Mouse (Mus musculus) intestine, embryonic 16.5 days (tissue): ENCODE data around the gene Serinc5. TPM values are rescaled to one million over a fixed set of nuclear protein-coding genes. Genes with fewer than 3 reads are reported as not detected.
A peak's percentile ranks its signal among the peaks of the same experiment; 100 is the strongest.

ENCODE experiments used
- ATAC-seq: fragments of 200-750 bp; cut with Nextera tagmentation; 2 replicates; pipeline ENCODE4 v1.8.0; 2017; ENCODE audit warnings: moderate TSS enrichment, moderate library complexity
- H3K27ac ChIP-seq: fragments of 300-500 bp; sonication (generic); 2 replicates; pipeline ENCODE4 v1.5.1; 2014; ENCODE audit warnings: mild to moderate bottlenecking, low read length
- H3K27me3 ChIP-seq: fragments of 300-500 bp; sonication (generic); replicated peaks from 2 replicates; pipeline ENCODE4 v1.6.1; 2014; ENCODE audit warnings: low read length, control low read depth, mixed read lengths; ENCODE audit not compliant: control insufficient read depth, insufficient read depth
- H3K36me3 ChIP-seq: fragments of 300-500 bp; sonication (generic); 2 replicates; pipeline ENCODE4 v1.6.1; 2014; ENCODE audit warnings: low read length, control low read depth; ENCODE audit not compliant: control insufficient read depth, insufficient read depth
- H3K4me1 ChIP-seq: fragments of 300-500 bp; sonication (generic); 2 replicates; pipeline ENCODE4 v1.6.1; 2014; ENCODE audit warnings: low read length, control low read depth, mixed read lengths; ENCODE audit not compliant: control insufficient read depth, insufficient read depth
- H3K4me2 ChIP-seq: fragments of 300-500 bp; sonication (generic); 2 replicates; pipeline ENCODE4 v1.6.1; 2014; ENCODE audit warnings: low read depth, low read length, control low read depth
- H3K4me3 ChIP-seq: fragments of 300-500 bp; sonication (generic); 2 replicates; pipeline ENCODE4 v1.5.1; 2014; ENCODE audit warnings: mild to moderate bottlenecking, low read length
- H3K9ac ChIP-seq: fragments of 300-500 bp; sonication (generic); 2 replicates; pipeline ENCODE4 v1.6.1; 2014; ENCODE audit warnings: low read depth, low read length
- H3K9me3 ChIP-seq: fragments of 300-500 bp; sonication (generic); 2 replicates; pipeline ENCODE4 v1.6.1; 2016; ENCODE audit warnings: low read length, control low read depth; ENCODE audit not compliant: control insufficient read depth
- WGBS: fragments of 180-500 bp; shearing (Covaris S2); extraction: QIAGEN DNeasy Blood & Tissue Kit; methylation state at CpG from one replicate; pipeline ENCODE4 v1.1.7; 2014; 5-methylcytosine and 5-hydroxymethylcytosine counted together
- polyA plus RNA-seq: library from polyadenylated mRNA; unstranded; fragments of >200 nt; fragmentation: Nextera tagmentation; extraction: Ambion mirVana; gene quantifications from 2 replicates; pipeline ENCODE4 v1.2.1, GENCODE M21; 2015

Gene Serinc5
- polyA plus RNA-seq, 1 experiment from 2014 or later, result 18.0 TPM

GRCm38 (mm10) chr13:92611254-92611784, 428 bp downstream of the Serinc5 start:
- Histone ChIP-seq H3K9me3 (no peaks in the 10 kb centered on the region), H3K27ac (peak overlapping the region; percentile 95), H3K4me3 (peak overlapping the region; percentile 81), H3K4me2 (peak overlapping the region; percentile 73), H3K9ac (peak overlapping the region; percentile 83), H3K4me1 (peaks cover 10% of the 10 kb centered on the region), H3K36me3 (no peaks in the 10 kb centered on the region), H3K27me3 (no peaks in the 10 kb centered on the region)
- WGBS, result under 1% methylated on average over 43 of the region's 43 CpGs
- ATAC-seq, result peak; percentile 6

- peak overlapping the region; percentile 81 for H3K4me3 ChIP-seq
- peak overlapping the region; percentile 83 for H3K9ac ChIP-seq
- no peak overlapping the region for H3K27ac ChIP-seq
- no peaks in the 10 kb centered on the region for H3K9me3 ChIP-seq
- peaks cover 10% of the 10 kb centered on the region for H3K4me1 ChIP-seq
- no peak for ATAC-seq
- H3K36me3 ChIP-seq, result no peaks in the 10 kb centered on the region
- 9% methylated on average over 7 of the region's 7 CpGs for WGBS
- no peaks in the 10 kb centered on the region for H3K27me3 ChIP-seq
- H3K4me2 ChIP-seq, result peak overlapping the region; percentile 73
Observed at GRCm38 (mm10) chr13:92611917-92612316, 1.0 kb downstream of the Serinc5 start.

GRCm38 (mm10) chr13:92613094-92613493, 2.2 kb downstream of the Serinc5 start:
- 59% methylated on average over 5 of the region's 5 CpGs for WGBS

GRCm38 (mm10) chr13:92615201-92615600, 4.3 kb downstream of the Serinc5 start:
- no peak overlapping the region for H3K4me3 ChIP-seq
- ATAC-seq, result no peak
- H3K9me3 ChIP-seq, result no peaks in the 10 kb centered on the region
- peaks cover 7% of the 10 kb centered on the region for H3K4me1 ChIP-seq
- no peaks in the 10 kb centered on the region for H3K36me3 ChIP-seq
- 77% methylated on average over 5 of the region's 5 CpGs for WGBS
- H3K27ac ChIP-seq, result no peak overlapping the region
- H3K27me3 ChIP-seq, result no peaks in the 10 kb centered on the region
- no peak overlapping the region for H3K4me2 ChIP-seq
- no peak overlapping the region for H3K9ac ChIP-seq

More at GRCm38 (mm10) chr13:92613094-92613493, 2.2 kb downstream of the Serinc5 start:
- peak; percentile 57 for ATAC-seq
- Histone ChIP-seq H3K9ac (no peak overlapping the region), H3K36me3 (no peaks in the 10 kb centered on the region), H3K27ac (peak overlapping the region; percentile 70; the same call in 1 of the 2 replicates), H3K4me2 (peak overlapping the region; percentile 73), H3K4me3 (peak overlapping the region; percentile 81; the same call in 1 of the 2 replicates), H3K4me1 (peaks cover 10% of the 10 kb centered on the region), H3K27me3 (no peaks in the 10 kb centered on the region), H3K9me3 (no peaks in the 10 kb centered on the region)

GRCm38 (mm10) chr13:92616459-92616858, 5.6 kb downstream of the Serinc5 start:
- Histone ChIP-seq H3K27ac (no peak overlapping the region), H3K4me2 (no peak overlapping the region), H3K4me3 (no peak overlapping the region), H3K27me3 (no peaks in the 10 kb centered on the region), H3K36me3 (no peaks in the 10 kb centered on the region), H3K4me1 (peaks cover 7% of the 10 kb centered on the region), H3K9me3 (no peaks in the 10 kb centered on the region), H3K9ac (no peak overlapping the region)
- 91% methylated on average over 8 of the region's 8 CpGs for WGBS
- ATAC-seq, result no peak

GRCm38 (mm10) chr13:92626196-92626595, 15.3 kb downstream of the Serinc5 start:
- WGBS, result 92% methylated on average over 1 of the region's 1 CpGs

GRCm38 (mm10) chr13:92626725-92627124, 15.8 kb downstream of the Serinc5 start:
- H3K4me1 ChIP-seq, result 0 out of 2 replicates have a peak, but pooled peaks cover 4% of the 10 kb centered on the region

More at GRCm38 (mm10) chr13:92626196-92626595, 15.3 kb downstream of the Serinc5 start:
- no peak overlapping the region for H3K9ac ChIP-seq
- H3K9me3 ChIP-seq, result no peaks in the 10 kb centered on the region
- H3K36me3 ChIP-seq, result 0 out of 2 replicates have a peak, but pooled peaks cover 3% of the 10 kb centered on the region
- H3K4me2 ChIP-seq, result no peak overlapping the region
- no peak for ATAC-seq
- H3K27ac ChIP-seq, result no peak overlapping the region
- no peaks in the 10 kb centered on the region for H3K27me3 ChIP-seq
- H3K4me3 ChIP-seq, result no peak overlapping the region
- 0 out of 2 replicates have a peak, but pooled peaks cover 4% of the 10 kb centered on the region for H3K4me1 ChIP-seq

GRCm38 (mm10) chr13:92629509-92629908, 18.6 kb downstream of the Serinc5 start:
- no peak; the same call in 1 of the 2 replicates for ATAC-seq
- 79% methylated on average over 3 of the region's 3 CpGs for WGBS
- no peak overlapping the region for H3K27ac ChIP-seq

More at GRCm38 (mm10) chr13:92626725-92627124, 15.8 kb downstream of the Serinc5 start:
- no peaks in the 10 kb centered on the region for H3K27me3 ChIP-seq
- no peak overlapping the region for H3K4me2 ChIP-seq
- H3K9me3 ChIP-seq, result no peaks in the 10 kb centered on the region
- no peak overlapping the region for H3K27ac ChIP-seq
- WGBS, result 95% methylated on average over 5 of the region's 5 CpGs
- no peak for ATAC-seq
- H3K4me3 ChIP-seq, result no peak overlapping the region
- H3K9ac ChIP-seq, result no peak overlapping the region
- 0 out of 2 replicates have a peak, but pooled peaks cover 3% of the 10 kb centered on the region for H3K36me3 ChIP-seq

GRCm38 (mm10) chr13:92631450-92631849, 20.6 kb downstream of the Serinc5 start:
- Histone ChIP-seq H3K9me3 (no peaks in the 10 kb centered on the region), H3K27ac (0 out of 2 replicates have a peak overlapping the region, but pooled peaks have one; percentile 17), H3K4me2 (no peak overlapping the region), H3K9ac (no peak overlapping the region), H3K36me3 (0 out of 2 replicates have a peak, but pooled peaks cover 3% of the 10 kb centered on the region), H3K4me3 (no peak overlapping the region), H3K4me1 (peaks cover 25% of the 10 kb centered on the region), H3K27me3 (no peaks in the 10 kb centered on the region)
- WGBS, result 45% methylated on average over 4 of the region's 4 CpGs
- no peak for ATAC-seq

More at GRCm38 (mm10) chr13:92629509-92629908, 18.6 kb downstream of the Serinc5 start:
- Histone ChIP-seq H3K27me3 (no peaks in the 10 kb centered on the region), H3K4me1 (peaks cover 12% of the 10 kb centered on the region), H3K4me3 (no peak overlapping the region), H3K9me3 (no peaks in the 10 kb centered on the region), H3K9ac (no peak overlapping the region), H3K36me3 (0 out of 2 replicates have a peak, but pooled peaks cover 3% of the 10 kb centered on the region), H3K4me2 (no peak overlapping the region)
